ENCODE assay signal across 8 mouse cellular contexts in the genomic region with DNA sequence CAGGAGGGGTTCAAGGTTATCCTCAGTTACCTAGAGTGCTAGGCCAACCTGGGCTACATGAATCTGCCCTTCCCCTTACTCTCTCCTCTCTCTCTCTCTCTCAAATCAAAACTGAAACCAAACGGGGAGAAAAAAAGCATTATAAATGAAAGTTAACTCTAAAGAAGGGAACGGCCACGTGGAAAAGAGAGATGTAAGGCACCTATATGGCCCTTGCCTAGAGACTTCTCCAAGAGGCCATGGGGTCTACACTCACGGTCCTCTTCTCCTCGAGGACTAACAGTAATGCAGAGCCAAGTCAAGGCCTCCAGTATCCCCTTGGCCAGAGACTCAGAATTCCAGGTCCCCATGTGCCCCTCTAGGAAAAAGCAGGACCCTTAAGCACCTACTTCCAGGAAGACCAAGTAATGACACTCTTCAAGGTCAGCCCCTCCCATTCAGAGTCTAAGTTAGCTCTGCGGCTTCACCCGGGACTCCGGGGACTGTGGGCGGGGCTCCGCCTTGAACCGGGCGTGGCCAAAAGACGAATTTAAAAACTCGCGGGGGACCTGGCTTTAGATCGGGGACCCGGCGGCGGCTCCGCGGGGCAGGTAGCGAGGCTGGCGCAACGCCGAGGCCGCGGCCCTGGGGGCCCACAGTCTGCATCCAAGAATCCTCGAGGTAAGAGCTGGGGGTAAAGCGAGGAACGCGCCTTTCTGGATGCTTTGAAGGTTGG. TPM values are rescaled to one million over a fixed set of nuclear protein-coding genes. Genes with fewer than 3 reads are reported as not detected.
DNase-seq lines count a peak whose midpoint lies in the region; ATAC-seq lines count a peak whose summit lies in the region.

Gene Nfkbid, plus strand, starts transcription at position 558 of the 715 bp plus-strand sequence.

- DNase-seq in cerebellum, adult 11-12 months: peak; percentile 79
- no peak for DNase-seq in cerebellum, postnatal 4 days (ENCODE audit: low spot score in 2 of 2)
- peak; percentile 68 for DNase-seq in brain, adult 2 months (ENCODE audit: low read depth, low spot score)
- DNase-seq in heart, postnatal 4 days: peak; percentile 62
- DNase-seq in layer of hippocampus, adult 9-11 months: peak; percentile 61
- peak; percentile 78 for DNase-seq in spleen, adult 12 weeks (ENCODE audit: low spot score)

- peak; percentile 72 for ATAC-seq in erythroid progenitor cell, adult 5-6 weeks (replicated peaks; ENCODE audit: low FRiP score, poor library complexity, severe bottlenecking)
- peak; percentile 24 for ATAC-seq in megakaryocyte progenitor cell, adult 5-6 weeks (replicated peaks; ENCODE audit: poor library complexity)

RNA-seq across cellular contexts. Expression of gene Nfkbid, which starts in this region (rescaled TPM):
- 7.2 and 20.1 TPM in 2 replicates for total RNA-seq in erythroid progenitor cell, adult 5-6 weeks (2015; ENCODE audit: low replicate concordance)
- 2.6 and 4.1 TPM in 2 replicates for total RNA-seq in erythroid progenitor cell, adult 5-6 weeks (2017; ENCODE audit: low replicate concordance)
- 1 to 10 TPM in 1 of 2 experiments, under 1 TPM in 1; 0.43 to 1.3 TPM for total RNA-seq in heart, postnatal 4 days (2021)
- total RNA-seq in megakaryocyte progenitor cell, adult 5-6 weeks (2015): 14.1 and 24.0 TPM in 2 replicates
- total RNA-seq in megakaryocyte progenitor cell, adult 5-6 weeks (2017): 5.3 and 13.7 TPM in 2 replicates

Comparison
In these comparisons a context has a peak if more than half of its experiments do, and no peak if none do; other contexts are left out.
1. DNase-seq: peak in cerebellum, adult 11-12 months (single experiment), brain, adult 2 months (single experiment), heart, postnatal 4 days (single experiment), layer of hippocampus, adult 9-11 months (single experiment) and spleen, adult 12 weeks (single experiment); none in cerebellum, postnatal 4 days (0 of 2).